Mouse (Mus musculus) cerebellum, adult 18-20 months (tissue): Measurements from ENCODE around the gene Gm49601.

ENCODE experiments used
- DNase-seq, 2 experiments: peaks; one replicate each; pipeline ENCODE4 v3.0.0; 2021

Gene Gm49601

DNA sequence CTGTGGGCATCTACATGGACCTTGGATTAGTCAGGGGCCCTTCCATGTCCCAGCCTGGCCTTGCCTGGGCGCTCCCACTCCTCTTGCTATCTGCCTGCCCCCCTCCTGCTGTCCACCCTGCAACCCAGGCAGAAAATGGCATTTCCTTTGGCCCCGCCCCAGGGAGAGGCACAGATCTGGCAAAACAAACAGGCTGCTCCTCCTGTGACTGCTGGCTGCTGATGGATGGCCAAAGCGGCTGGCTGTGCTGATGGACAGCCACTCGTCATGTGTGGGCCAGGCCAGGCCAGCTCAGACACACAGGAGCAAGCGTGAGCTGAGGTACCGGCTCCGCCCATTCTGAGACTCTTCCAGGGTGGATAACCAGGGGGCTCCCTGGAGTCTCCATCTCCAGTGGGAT, 24.8 kb downstream of the Gm49601 start:
- no peak for DNase-seq

GRCm38 (mm10) chr16:18598006-18598405, 28.2 kb downstream of the Gm49601 start:
- no peak for DNase-seq

- DNase-seq, result no peak
These were observed 30.0 kb downstream of the Gm49601 start for GRCm38 (mm10) chr16:18596255-18596654.

DNA sequence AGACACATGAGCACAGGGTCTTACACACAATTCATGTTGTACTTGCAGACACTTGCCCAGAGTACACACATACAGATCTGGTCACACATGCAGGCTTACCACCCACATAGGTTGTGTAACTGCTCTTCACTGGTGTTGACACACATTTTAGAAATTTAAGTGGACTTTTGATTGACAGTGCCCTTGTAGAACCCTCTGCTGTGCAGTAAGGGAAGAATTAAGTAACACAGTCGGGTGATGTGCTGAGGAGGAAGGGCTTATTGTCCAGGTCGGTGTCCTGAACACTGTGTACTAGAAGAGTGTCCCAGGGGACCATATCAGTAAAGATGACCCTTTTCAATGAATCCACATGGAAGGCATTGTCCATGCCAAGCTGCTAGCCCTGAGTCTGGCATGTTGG, 32.3 kb downstream of the Gm49601 start:
- no peak for DNase-seq

DNA sequence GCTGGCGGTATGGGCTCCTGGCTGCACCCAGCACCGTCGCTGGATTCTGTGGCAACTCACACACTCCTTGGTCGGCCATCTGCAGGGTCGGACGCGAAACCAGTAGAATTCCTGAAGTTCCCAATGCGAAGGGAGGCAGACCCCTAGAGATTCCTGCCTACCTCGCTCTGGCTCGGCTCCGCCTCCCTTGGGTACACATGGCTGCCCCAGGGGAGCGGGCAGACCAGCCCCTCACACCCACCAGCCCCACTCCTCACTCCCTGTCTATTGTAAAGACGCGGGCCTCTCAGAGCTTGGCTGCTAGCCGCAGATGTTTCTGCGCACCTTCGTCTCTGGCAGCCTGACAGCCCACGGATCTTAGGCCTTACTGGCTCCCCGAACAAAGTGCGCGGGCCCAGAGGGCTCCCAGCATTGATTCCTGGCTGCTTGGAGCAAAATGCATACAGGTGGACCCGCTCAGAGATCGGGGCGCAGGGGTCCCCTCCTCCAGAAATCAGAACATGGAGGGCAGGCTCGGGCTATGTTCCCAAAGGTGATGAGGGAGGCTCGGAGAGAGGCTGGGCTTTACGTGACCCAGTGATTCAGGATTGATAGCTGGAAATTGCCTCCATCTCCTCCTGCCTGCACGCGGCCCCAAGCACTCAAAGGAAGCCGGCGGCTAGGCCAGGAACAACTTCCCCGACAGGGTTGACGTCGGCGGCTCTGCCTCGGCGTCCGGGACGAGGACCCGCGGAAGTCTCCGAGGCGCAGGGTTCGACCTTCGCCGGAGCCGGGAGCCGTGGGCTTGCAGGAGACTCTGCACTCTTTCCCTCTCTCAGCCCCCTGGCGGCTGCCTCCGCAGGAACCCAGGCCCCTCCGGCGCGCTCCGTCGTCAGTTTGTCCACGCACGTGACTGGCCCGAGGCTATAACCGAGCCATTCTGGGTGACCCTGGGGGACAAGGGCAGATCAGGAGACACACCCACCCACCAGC, 34.9 kb downstream of the Gm49601 start:
- DNase-seq, result no peak

- DNase-seq, result no peak
These were observed 36.1 kb downstream of the Gm49601 start, which contains the start of gene Tbx1 for GRCm38 (mm10) chr16:18589804-18590790. Gene Tbx1 (minus strand): TSS chr16:18590671.

DNA sequence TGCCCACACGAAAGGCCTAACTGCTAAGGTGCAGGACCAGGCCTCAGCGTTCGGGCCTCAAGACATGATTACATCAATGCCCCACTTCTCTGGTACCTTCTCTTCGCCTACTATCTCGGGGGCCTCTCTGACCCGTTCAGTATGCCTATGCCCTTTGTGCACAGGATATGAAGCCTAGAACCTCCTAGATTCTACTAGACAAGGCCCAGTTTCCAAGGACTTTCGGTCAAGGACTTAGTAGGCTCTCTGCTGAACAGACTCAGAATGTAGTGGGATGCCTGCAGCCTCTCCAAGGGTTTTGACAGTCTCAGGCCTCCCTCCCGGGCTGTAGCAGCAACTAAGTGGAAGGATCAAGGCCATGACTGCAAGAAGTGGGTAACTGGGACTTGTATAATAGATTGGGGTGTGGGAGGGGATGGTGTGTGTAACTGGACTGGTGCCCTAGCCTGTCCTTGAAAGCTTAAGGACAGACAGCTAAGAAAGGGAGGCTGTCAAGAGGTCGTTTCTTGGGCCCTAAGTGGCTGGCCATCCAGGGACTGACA, 37.1 kb downstream of the Gm49601 start:
- DNase-seq, result no peak

GRCm38 (mm10) chr16:18588738-18589055, 37.5 kb downstream of the Gm49601 start:
- DNase-seq, result no peak

DNA sequence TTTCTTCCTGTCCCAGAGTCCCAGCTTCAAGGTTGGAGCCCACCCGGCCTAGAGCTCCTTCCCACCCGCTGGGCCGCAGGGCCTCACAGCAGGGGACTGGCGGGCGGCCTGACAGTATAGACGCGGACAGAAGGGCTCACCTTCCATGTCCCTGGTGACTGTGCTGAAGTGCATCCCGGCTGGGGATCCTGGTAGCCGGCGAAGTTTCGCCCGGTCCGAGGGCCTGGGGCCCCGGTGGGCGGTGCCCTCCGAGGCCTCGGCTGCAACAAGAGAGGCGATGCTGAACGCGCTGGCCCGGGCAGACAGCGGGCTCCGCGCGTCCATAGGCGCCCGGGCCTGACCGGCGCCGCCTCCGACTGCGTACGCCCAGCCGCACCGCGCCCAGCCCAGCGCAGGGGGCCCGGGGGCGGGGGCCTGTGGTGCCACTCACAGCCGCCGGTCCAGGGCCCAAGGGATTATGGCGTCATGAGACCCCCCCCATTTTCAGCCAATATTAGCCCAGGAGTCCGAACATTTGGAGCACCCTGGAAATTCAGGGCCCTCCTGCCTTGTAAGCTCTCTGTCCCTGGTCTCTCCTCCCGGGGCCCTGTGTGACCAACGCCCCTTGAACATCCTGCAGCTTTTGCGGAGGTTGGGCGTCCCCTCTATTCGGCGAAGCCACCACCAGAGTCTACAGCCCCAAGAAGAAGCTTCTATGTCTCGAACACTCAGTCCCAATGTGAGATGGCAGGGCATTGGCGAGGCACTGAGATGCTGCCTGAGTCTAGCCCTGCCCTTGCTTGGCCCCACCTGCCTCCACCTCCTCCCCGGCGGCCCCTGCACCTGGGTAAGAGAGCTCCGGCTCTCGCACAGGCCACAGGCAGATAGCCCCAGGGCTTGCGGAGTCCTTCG, 38.1 kb downstream of the Gm49601 start:
- DNase-seq, result no peak

- no peak for DNase-seq
These were observed 39.2 kb downstream of the Gm49601 start for GRCm38 (mm10) chr16:18586906-18587546.

DNA sequence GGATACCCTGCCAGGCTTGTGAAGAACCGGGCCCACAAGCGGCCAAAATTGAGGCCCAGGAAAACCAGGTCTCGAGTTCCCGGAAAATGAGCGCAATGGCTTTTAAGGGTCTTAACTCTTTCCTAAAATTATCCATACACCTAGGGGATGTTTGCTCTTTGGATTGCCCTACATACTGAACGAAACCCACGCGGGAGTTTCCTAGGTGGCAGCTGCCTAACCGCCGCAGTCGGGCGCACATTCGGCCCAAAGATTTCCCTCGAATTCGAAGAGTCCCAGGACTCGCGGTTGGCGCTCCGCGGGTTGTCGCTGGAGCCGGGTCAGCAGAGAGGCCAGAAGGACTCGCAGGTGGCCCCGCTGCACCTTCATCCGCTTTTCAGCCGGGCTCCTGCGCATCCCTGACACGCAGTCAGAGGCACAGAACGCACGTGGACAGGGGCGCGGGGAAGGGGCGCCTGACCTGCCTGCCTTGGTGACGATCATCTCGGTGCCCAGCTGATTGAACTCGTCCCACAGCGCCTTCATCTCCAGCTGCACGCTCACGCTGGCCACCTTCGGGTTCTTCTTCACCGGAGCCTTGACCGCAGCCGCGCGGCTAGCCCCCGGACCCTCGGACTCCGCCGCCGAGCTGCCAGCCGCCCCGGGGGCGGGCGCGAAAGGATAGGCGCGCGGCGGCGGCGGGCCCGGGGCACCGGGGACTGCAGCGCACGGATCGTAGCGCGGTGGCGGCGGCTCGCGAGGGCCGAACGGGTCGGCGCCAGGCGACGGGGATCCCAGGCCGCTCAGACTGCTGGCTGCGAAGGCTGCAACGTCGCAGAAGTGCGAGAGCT, 39.9 kb downstream of the Gm49601 start:
- no peak for DNase-seq

- no peak for DNase-seq
These were observed 40.6 kb downstream of the Gm49601 start for GRCm38 (mm10) chr16:18585676-18586075.

GRCm38 (mm10) chr16:18584901-18585510, 41.2 kb downstream of the Gm49601 start:
- DNase-seq, result no peak

GRCm38 (mm10) chr16:18583673-18584357, 42.4 kb downstream of the Gm49601 start:
- no peak for DNase-seq

GRCm38 (mm10) chr16:18583169-18583568, 43.1 kb downstream of the Gm49601 start:
- no peak for DNase-seq

DNA sequence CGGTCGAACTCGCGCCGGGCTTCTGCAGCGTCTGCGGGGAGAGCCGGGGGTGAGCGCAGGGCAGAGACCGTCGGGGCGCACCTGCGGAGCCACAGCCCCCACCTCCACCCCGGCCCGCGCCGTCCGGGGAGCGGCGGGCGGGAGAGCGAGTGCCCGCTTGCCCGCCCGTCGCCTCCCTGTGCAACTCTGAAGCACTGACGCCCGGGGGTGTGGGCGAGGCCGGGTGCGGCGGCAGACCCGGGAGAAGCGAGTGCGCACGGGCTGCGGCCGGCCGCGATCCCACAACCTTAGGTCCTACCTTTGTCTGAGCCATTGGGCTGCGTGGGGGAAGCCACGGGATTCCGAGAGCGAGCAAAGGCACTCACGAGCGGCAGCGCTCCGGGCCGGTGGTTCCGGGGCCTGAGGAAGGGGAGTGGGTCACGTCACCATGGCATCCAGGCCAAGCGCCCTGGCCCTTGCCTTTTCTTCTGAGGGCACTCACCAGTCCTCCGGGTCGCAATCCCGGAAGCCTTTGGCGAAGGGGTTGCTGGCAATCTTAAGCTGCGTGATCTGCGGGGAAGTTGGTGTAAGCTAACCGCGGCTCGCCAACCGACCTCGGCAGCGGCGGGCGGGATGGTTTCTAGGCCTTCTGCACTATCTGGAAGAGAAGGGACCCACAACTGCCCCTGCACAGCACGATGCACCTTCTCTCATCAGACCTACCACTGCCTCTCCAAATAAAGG, 43.6 kb downstream of the Gm49601 start:
- no peak for DNase-seq

DNA sequence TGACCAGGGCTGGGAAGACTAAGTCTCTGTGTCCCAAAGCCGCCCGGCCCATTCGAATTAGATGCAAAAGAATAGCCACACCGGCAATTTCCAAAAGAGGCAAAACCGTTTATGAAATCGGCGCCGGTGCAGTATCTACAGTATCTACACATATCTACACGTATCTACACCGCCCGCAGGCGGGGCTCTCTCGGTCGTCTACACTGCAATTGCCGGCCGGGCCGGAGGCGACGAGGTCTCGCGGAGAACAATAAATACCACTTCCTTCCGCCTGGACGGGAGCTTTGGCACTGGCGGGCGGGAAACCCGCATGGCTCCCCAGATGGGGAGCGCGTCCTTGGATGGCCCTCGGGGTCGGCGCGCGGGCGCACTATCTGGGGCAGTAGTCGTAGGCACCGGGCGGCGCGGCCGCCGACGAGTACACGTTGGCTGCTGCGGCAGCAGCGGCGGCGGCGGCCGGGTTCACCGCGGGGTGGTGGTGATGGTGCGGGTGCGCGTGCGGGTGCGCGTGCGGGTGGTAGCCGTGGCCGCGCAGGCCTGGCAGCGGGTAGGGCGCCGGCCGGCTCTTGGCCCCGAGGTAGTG, 44.5 kb downstream of the Gm49601 start:
- DNase-seq, result no peak

GRCm38 (mm10) chr16:18581050-18581622, 45.1 kb downstream of the Gm49601 start:
- no peak for DNase-seq
